Mouse (Mus musculus): ENCODE results near the gene Cdkn1c. TPM values are rescaled to one million over a fixed set of nuclear protein-coding genes. Genes with fewer than 3 reads are reported as not detected.

The Cdkn1c gene
- polyA plus RNA-seq, 1 experiment from 2014 or later: 675 TPM

- no peak overlapping the region for H3K4me3 ChIP-seq (ENCODE audit: low read length)
- H3K27me3 ChIP-seq (ENCODE audit: insufficient read depth, low read length): no peaks in the 10 kb centered on the region
- 77% methylated on average over 5 of the region's 5 CpGs for WGBS
- no peak overlapping the region for H3K4me2 ChIP-seq (replicated peaks; ENCODE audit: low read depth, low read length)
- H3K27ac ChIP-seq (ENCODE audit: low read length): no peak overlapping the region
- H3K4me1 ChIP-seq (ENCODE audit: insufficient read depth, low read length): peaks cover 19% of the 10 kb centered on the region
- no peak for ATAC-seq (ENCODE audit: low FRiP score, low TSS enrichment)
- H3K36me3 ChIP-seq (ENCODE audit: insufficient read depth, low read length): no peaks in the 10 kb centered on the region
- peaks cover 30% of the 10 kb centered on the region for H3K9me3 ChIP-seq (ENCODE audit: low read length)
- H3K9ac ChIP-seq (replicated peaks; ENCODE audit: low read length): no peak overlapping the region
These were observed 1.7 kb upstream of the Cdkn1c start for GRCm38 (mm10) chr7:143462516-143462915.

- H3K27ac ChIP-seq (ENCODE audit: low read length): no peak overlapping the region
- H3K4me1 ChIP-seq (ENCODE audit: insufficient read depth, low read length): peaks cover 19% of the 10 kb centered on the region
- no peak for ATAC-seq (ENCODE audit: low FRiP score, low TSS enrichment)
- WGBS: 42% methylated on average over 11 of the region's 11 CpGs
- H3K36me3 ChIP-seq (ENCODE audit: insufficient read depth, low read length): no peaks in the 10 kb centered on the region
- peak overlapping the region; percentile 55; the same call in 1 of the 2 replicates for H3K4me2 ChIP-seq (replicated peaks; ENCODE audit: low read depth, low read length)
- H3K9ac ChIP-seq (replicated peaks; ENCODE audit: low read length): no peak overlapping the region
- H3K27me3 ChIP-seq (ENCODE audit: insufficient read depth, low read length): no peaks in the 10 kb centered on the region
- no peak overlapping the region for H3K4me3 ChIP-seq (ENCODE audit: low read length)
- H3K9me3 ChIP-seq (ENCODE audit: low read length): peaks cover 30% of the 10 kb centered on the region
These were observed 1.1 kb upstream of the Cdkn1c start for GRCm38 (mm10) chr7:143461920-143462319.

GRCm38 (mm10) chr7:143461294-143461870 is 532 bp upstream of the Cdkn1c start:
- peak overlapping the region; percentile 62; the same call in 1 of the 2 replicates for H3K27ac ChIP-seq (ENCODE audit: low read length)

GRCm38 (mm10) chr7:143460217-143460834 is 524 bp downstream of the Cdkn1c start:
- H3K4me1 ChIP-seq (ENCODE audit: insufficient read depth, low read length): peaks cover 18% of the 10 kb centered on the region
- H3K4me2 ChIP-seq (replicated peaks; ENCODE audit: low read depth, low read length): peak overlapping the region; percentile 55
- no peaks in the 10 kb centered on the region for H3K27me3 ChIP-seq (ENCODE audit: insufficient read depth, low read length)
- H3K36me3 ChIP-seq (ENCODE audit: insufficient read depth, low read length): no peaks in the 10 kb centered on the region
- WGBS: 26% methylated on average over 60 of the region's 60 CpGs
- no peak for ATAC-seq (ENCODE audit: low FRiP score, low TSS enrichment)
- H3K4me3 ChIP-seq (ENCODE audit: low read length): peak overlapping the region; percentile 57
- peaks cover 30% of the 10 kb centered on the region for H3K9me3 ChIP-seq (ENCODE audit: low read length)
- H3K9ac ChIP-seq (replicated peaks; ENCODE audit: low read length): peak overlapping the region; percentile 73
- H3K27ac ChIP-seq (ENCODE audit: low read length): peak overlapping the region; percentile 71

More at GRCm38 (mm10) chr7:143461294-143461870, 532 bp upstream of the Cdkn1c start:
- H3K27me3 ChIP-seq (ENCODE audit: insufficient read depth, low read length): no peaks in the 10 kb centered on the region
- H3K4me3 ChIP-seq (ENCODE audit: low read length): peak overlapping the region; percentile 29
- H3K9me3 ChIP-seq (ENCODE audit: low read length): peaks cover 30% of the 10 kb centered on the region
- peak overlapping the region; percentile 55 for H3K4me2 ChIP-seq (replicated peaks; ENCODE audit: low read depth, low read length)
- WGBS: 30% methylated on average over 15 of the region's 32 CpGs
- no peaks in the 10 kb centered on the region for H3K36me3 ChIP-seq (ENCODE audit: insufficient read depth, low read length)
- peak; percentile 33 for ATAC-seq (ENCODE audit: low FRiP score, low TSS enrichment)
- H3K9ac ChIP-seq (replicated peaks; ENCODE audit: low read length): peak overlapping the region; percentile 62
- H3K4me1 ChIP-seq (ENCODE audit: insufficient read depth, low read length): peaks cover 19% of the 10 kb centered on the region

- 31% methylated on average over 83 of the region's 100 CpGs for WGBS
- Histone ChIP-seq H3K4me2 (replicated peaks; ENCODE audit: low read depth, low read length) (peak overlapping the region; percentile 55), H3K27me3 (ENCODE audit: insufficient read depth, low read length) (no peaks in the 10 kb centered on the region), H3K36me3 (ENCODE audit: insufficient read depth, low read length) (no peaks in the 10 kb centered on the region), H3K9ac (replicated peaks; ENCODE audit: low read length) (peak overlapping the region; percentile 73), H3K9me3 (ENCODE audit: low read length) (peaks cover 30% of the 10 kb centered on the region), H3K4me3 (ENCODE audit: low read length) (peak overlapping the region; percentile 57), H3K27ac (ENCODE audit: low read length) (peak overlapping the region; percentile 71), H3K4me1 (ENCODE audit: insufficient read depth, low read length) (peaks cover 12% of the 10 kb centered on the region; the same call in 1 of the 2 replicates)
- 0 out of 2 replicates have a peak, but pooled peaks have one; percentile 8 for ATAC-seq (ENCODE audit: low FRiP score, low TSS enrichment)
These were observed 1.3 kb downstream of the Cdkn1c start for GRCm38 (mm10) chr7:143459332-143460211.

GRCm38 (mm10) chr7:143458963-143459331 is 1.9 kb downstream of the Cdkn1c start:
- H3K27ac ChIP-seq (ENCODE audit: low read length): peak overlapping the region; percentile 71; the same call in 1 of the 2 replicates
- no peak for ATAC-seq (ENCODE audit: low FRiP score, low TSS enrichment)
- WGBS: 30% methylated on average over 38 of the region's 38 CpGs
- peak overlapping the region; percentile 55 for H3K4me2 ChIP-seq (replicated peaks; ENCODE audit: low read depth, low read length)
- H3K4me3 ChIP-seq (ENCODE audit: low read length): peak overlapping the region; percentile 57
- no peaks in the 10 kb centered on the region for H3K36me3 ChIP-seq (ENCODE audit: insufficient read depth, low read length)
- peaks cover 12% of the 10 kb centered on the region; the same call in 1 of the 2 replicates for H3K4me1 ChIP-seq (ENCODE audit: insufficient read depth, low read length)
- no peaks in the 10 kb centered on the region for H3K27me3 ChIP-seq (ENCODE audit: insufficient read depth, low read length)
- H3K9ac ChIP-seq (replicated peaks; ENCODE audit: low read length): peak overlapping the region; percentile 73
- H3K9me3 ChIP-seq (ENCODE audit: low read length): peaks cover 30% of the 10 kb centered on the region

- Histone ChIP-seq H3K27ac (ENCODE audit: low read length) (no peak overlapping the region), H3K36me3 (ENCODE audit: insufficient read depth, low read length) (no peaks in the 10 kb centered on the region), H3K4me1 (ENCODE audit: insufficient read depth, low read length) (peaks cover 20% of the 10 kb centered on the region), H3K9me3 (ENCODE audit: low read length) (no peaks in the 10 kb centered on the region), H3K4me3 (ENCODE audit: low read length) (no peak overlapping the region), H3K9ac (replicated peaks; ENCODE audit: low read length) (no peak overlapping the region), H3K4me2 (replicated peaks; ENCODE audit: low read depth, low read length) (no peak overlapping the region), H3K27me3 (ENCODE audit: insufficient read depth, low read length) (peaks cover 37% of the 10 kb centered on the region)
- 83% methylated on average over 2 of the region's 2 CpGs for WGBS
- ATAC-seq (ENCODE audit: low FRiP score, low TSS enrichment): no peak
These were observed 13.7 kb downstream of the Cdkn1c start for GRCm38 (mm10) chr7:143447130-143447529.

GRCm38 (mm10) chr7:143445651-143446460 is 15.0 kb downstream of the Cdkn1c start:
- Histone ChIP-seq H3K36me3 (ENCODE audit: insufficient read depth, low read length) (no peaks in the 10 kb centered on the region), H3K27me3 (ENCODE audit: insufficient read depth, low read length) (peaks cover 35% of the 10 kb centered on the region), H3K9me3 (ENCODE audit: low read length) (no peaks in the 10 kb centered on the region), H3K4me1 (ENCODE audit: insufficient read depth, low read length) (peaks cover 20% of the 10 kb centered on the region), H3K27ac (ENCODE audit: low read length) (peak overlapping the region; percentile 30), H3K4me3 (ENCODE audit: low read length) (peak overlapping the region; percentile 42), H3K9ac (replicated peaks; ENCODE audit: low read length) (peak overlapping the region; percentile 45), H3K4me2 (replicated peaks; ENCODE audit: low read depth, low read length) (peak overlapping the region; percentile 67)
- peak; percentile 60 for ATAC-seq (ENCODE audit: low FRiP score, low TSS enrichment)
- 6% methylated on average over 49 of the region's 53 CpGs for WGBS
